Mouse (Mus musculus): Measurements from ENCODE around the gene Fam193a. TPM values are rescaled to one million over a fixed set of nuclear protein-coding genes. Genes with fewer than 3 reads are reported as not detected.

Gene Fam193a
- polyA plus RNA-seq, 2 experiments from 2014 or later = 12.5 to 13.3 TPM

DNA sequence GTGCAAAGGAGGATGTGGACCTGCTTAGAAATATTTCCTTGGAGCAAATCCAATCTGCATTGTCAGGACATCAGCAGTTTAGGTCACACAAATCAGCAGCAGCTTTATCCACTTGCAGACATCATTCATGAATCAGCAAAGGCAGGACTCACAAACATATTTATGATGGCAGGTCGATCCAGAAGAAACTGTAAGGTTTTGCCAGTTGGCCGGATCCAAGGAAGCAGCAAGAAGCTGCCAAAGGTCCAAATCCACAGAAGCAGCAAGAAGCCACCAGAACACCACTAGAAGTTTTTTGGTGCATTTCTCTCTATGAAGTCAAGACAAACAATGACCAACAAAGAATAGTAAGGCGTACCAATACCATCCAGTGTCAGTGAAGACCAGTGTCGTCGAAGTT is 15.9 kb downstream of the Fam193a start:
- no peak for ATAC-seq

DNA sequence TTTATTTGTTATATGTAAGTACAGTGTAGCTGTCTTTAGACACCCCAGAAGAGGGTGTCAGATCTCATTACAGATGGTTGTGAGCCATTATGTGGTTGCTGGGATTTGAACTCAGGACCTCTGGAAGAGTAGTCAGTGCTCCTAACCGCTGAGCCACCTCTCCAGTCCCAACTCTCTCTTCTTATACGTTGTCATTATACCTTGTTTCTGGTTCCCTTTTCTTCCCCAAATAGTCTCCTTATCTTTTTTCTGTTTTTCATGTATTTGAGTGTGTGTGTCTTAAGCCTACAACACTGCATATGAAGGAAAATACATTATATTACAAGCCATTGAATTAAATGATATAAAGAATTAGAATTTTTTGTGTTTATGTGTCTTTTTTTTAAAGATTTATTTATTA is 17.0 kb downstream of the Fam193a start:
- no peak for ATAC-seq

GRCm38 (mm10) chr5:34393251-34393650 is 23.5 kb downstream of the Fam193a start:
- ATAC-seq = no peak

- ATAC-seq = no peak
Observed at GRCm38 (mm10) chr5:34395347-34395746, 25.6 kb downstream of the Fam193a start.

- no peak for ATAC-seq
Observed at GRCm38 (mm10) chr5:34395850-34396540, 26.3 kb downstream of the Fam193a start.

DNA sequence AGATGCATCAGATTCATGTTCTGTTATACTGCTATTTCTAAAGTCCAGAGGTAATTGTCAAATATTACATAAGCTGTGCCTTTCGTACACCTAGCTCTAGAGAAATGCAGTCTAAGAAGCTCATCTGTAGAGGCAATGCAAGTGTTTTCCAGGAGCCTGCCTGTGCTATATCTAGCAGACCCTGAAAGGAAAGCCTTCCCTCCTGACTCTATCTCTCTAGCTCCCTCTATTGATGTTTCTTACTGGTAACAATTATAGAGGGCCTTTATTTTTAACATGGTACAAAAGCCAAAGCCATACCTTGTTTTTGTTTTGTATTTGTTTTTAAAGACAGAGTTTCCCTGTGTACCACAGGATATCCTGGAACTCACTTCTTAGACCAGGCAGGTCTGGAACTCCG is 28.1 kb downstream of the Fam193a start:
- ATAC-seq = no peak

- ATAC-seq = no peak
Observed at GRCm38 (mm10) chr5:34398326-34398725, 28.6 kb downstream of the Fam193a start.

- ATAC-seq = no peak
Observed at GRCm38 (mm10) chr5:34407366-34407918, 37.7 kb downstream of the Fam193a start.

DNA sequence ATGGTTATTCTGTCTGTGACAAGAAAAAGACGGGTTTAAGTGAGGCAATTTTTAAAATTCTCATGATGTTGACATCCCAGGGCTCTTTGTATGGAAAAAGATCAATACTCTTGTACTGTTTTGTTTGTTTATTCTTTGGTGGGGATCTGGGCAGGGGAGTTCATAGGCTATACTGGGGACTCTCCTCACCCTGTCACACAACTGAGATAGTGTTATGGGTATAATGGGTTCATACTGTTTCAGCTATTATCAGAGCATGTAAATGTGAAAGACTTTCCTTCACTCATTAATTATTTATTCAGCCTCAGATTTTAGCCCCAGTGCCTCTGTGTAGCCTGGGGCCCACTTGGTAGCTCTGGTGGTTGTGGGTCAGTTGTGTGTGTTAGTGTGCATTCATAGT is 39.3 kb downstream of the Fam193a start:
- no peak for ATAC-seq

DNA sequence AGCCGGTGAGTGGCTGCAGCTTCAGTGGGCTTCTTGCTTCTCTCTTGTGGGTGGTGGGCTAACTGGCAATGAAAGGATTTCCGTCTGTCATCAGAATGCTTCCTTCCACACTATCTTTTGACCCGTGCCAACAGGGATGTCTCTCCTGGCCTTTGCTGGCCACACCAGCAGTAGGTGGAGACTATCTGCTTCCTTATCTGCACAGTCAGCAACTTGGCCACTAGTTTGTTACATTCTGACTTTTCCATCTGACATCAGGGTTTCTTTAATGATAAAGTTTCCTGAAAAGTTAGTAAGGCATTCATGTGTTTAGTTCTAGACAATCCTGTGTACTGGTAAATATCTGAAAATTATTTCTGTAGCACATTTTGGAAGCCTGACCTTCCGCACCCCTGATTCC is 41.1 kb downstream of the Fam193a start:
- ATAC-seq = no peak

GRCm38 (mm10) chr5:34413921-34414320 is 44.2 kb downstream of the Fam193a start:
- no peak for ATAC-seq

GRCm38 (mm10) chr5:34417251-34418008 is 47.7 kb downstream of the Fam193a start:
- ATAC-seq = no peak

GRCm38 (mm10) chr5:34419188-34419587 is 49.5 kb downstream of the Fam193a start:
- no peak for ATAC-seq

- ATAC-seq = peak; percentile 23
Observed at GRCm38 (mm10) chr5:34430776-34431175, 61.0 kb downstream of the Fam193a start.

GRCm38 (mm10) chr5:34433786-34434185 is 64.1 kb downstream of the Fam193a start:
- ATAC-seq = no peak

DNA sequence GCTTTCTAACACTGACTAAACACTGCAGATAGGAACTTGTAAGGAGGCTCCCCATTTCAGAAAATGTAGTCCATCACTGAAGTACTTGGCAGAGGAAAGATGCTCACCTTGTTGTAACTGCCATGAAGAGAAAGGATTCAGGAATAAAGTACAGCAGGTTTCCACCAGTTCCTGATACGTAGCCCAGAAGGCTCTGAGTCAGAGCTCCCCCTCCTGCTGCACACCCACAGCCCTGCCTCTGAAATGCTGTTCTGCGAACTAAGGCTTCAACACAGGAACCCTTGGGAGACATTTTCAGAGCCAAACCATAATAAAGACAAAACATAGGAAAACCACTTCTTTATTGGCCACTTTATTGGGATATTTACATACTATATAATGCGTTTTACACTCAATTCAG is 64.5 kb downstream of the Fam193a start:
- ATAC-seq = no peak

GRCm38 (mm10) chr5:34438052-34438451 is 68.3 kb downstream of the Fam193a start:
- no peak for ATAC-seq

GRCm38 (mm10) chr5:34438659-34439058 is 68.9 kb downstream of the Fam193a start:
- ATAC-seq = no peak

- no peak for ATAC-seq
Observed at GRCm38 (mm10) chr5:34439768-34440167, 70.0 kb downstream of the Fam193a start.

DNA sequence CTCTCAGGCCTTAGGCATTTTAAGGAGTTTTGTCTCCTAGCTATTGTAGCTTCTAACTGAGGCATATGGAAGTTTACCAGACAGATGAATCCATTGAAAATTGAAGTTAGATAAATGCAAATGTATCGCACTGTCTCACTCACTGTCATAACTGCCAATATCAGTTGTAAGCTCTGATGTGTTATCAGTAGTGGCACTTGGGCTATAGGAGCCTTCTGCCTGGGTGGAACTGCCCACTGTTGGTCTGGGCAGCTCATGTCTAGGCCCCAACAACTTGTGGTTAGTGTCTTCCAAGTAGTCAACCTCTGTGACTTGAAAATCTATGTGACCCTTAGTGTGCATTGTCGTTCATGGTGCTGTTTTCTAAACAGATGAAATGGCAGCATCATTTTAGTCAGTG is 72.1 kb downstream of the Fam193a start:
- ATAC-seq = no peak

DNA sequence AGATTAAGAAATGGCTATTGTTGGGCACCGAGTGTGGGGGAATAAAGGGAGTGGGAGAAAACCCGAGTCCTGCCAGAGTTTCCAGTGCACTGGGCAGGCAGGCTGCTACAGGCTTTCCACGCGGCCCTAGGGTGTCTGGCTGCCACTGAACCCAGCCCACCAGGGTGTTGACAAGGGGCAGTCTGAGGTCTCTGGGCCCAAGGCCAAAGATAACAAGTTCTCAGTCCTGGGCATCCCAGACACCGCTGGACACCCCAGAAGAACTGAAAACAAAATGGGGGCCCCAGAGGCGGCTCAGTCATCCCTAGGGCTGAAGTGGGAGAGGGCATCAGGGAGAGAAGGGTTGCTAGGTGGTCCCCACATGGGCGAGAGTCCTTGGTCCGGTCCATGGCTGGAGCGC is 76.5 kb downstream of the Fam193a start:
- ATAC-seq = no peak

GRCm38 (mm10) chr5:34458994-34459393 is 89.3 kb downstream of the Fam193a start:
- ATAC-seq = no peak

- ATAC-seq = no peak
Observed at GRCm38 (mm10) chr5:34461294-34461693, 91.6 kb downstream of the Fam193a start.

- ATAC-seq = no peak
Observed at GRCm38 (mm10) chr5:34461841-34462240, 92.1 kb downstream of the Fam193a start.

Data from activated CD4-positive, CD25-positive, alpha-beta regulatory T cell, adult 4 months (primary cell).